Mouse (Mus musculus) CD4-positive, CD25-positive, alpha-beta regulatory T cell, adult 4 months (primary cell): ENCODE results near the gene Wrnip1. TPM values are rescaled to one million over a fixed set of nuclear protein-coding genes. Genes with fewer than 3 reads are reported as not detected.

ENCODE experiments used
- ATAC-seq: one replicate; pipeline ENCODE4 v1.8.0; 2017
- polyA plus RNA-seq, 2 experiments: library from polyadenylated mRNA; unstranded; fragments of 100-300 nt; shearing (Covaris generic); gene quantifications; one replicate each; pipeline ENCODE4 v1.2.1; 2017

Gene Wrnip1
- polyA plus RNA-seq, 2 experiments from 2014 or later: 6.7 to 12.1 TPM

DNA sequence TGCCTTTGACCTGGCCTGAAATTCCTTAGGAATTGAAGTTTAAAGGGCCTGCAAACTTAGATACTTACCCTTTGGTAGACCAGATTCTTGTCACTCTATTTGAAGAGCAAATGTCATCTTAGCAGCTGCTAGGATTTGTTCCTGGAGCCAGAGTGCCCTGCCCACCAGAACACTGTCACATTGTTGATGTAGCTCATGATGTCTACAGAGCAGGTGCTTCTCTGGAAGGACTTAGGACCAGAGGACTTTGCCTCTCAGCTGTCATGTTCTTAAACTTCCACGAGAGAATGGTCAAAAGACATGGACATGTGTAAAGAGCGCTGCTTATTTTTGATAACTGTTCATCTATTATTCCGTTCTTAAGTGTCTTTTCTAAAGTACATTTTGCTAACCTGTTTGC lies 17.4 kb downstream of the Wrnip1 start:
- ATAC-seq: no peak

DNA sequence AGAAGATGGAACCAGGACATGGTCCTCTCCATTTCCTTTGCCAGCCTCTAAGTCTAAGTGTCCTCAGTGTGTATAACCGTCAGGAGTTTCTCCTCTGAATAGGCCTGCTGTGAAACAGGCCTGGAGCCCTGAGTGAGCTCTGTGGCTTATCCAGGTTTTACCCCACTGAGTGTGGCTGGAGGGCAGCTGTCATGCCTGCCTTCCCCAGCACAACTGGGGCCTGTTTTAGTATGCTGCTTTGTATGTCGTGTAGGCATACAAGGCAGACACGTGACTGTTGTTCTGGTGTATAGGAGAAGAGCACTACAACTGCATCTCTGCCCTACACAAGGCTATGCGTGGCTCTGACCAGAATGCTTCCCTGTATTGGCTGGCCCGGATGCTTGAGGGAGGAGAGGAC lies 18.1 kb downstream of the Wrnip1 start:
- no peak for ATAC-seq

DNA sequence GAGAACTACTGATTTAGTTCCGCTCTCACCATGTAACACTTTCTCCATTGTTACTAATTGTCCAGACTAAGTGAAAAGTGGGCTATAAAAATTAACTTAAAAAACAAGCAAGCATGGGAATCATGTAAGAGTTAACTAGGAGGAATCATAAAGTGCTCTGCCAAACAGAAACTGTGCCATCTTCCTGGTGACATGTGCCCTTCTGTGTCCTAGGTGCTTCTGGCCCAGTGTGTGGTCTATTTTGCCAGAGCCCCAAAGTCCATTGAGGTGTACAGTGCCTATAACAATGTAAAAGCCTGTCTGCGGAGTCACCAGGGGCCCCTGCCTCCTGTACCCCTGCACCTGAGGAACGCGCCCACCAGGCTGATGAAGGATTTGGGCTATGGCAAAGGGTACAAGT lies 19.8 kb downstream of the Wrnip1 start:
- no peak for ATAC-seq

DNA sequence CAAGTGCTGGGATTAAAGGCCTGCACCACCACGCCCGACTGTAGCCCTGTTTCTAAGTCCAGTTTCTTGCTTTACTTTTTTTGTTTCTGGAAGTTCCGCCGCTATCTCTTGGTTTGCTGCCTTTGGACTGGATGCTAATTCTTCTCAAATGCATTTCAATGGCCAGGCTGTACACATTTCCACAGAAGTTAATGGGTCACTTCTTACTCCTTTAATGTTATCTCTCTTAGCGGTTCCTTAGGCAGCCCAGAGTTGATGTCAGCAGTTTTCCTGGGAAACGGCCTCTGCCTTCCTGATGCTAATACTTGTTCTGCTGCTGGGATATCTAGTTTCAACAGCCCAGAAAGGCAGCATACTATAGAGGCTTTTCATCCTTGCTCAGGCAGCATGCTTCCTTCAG lies 21.3 kb downstream of the Wrnip1 start:
- ATAC-seq: no peak

DNA sequence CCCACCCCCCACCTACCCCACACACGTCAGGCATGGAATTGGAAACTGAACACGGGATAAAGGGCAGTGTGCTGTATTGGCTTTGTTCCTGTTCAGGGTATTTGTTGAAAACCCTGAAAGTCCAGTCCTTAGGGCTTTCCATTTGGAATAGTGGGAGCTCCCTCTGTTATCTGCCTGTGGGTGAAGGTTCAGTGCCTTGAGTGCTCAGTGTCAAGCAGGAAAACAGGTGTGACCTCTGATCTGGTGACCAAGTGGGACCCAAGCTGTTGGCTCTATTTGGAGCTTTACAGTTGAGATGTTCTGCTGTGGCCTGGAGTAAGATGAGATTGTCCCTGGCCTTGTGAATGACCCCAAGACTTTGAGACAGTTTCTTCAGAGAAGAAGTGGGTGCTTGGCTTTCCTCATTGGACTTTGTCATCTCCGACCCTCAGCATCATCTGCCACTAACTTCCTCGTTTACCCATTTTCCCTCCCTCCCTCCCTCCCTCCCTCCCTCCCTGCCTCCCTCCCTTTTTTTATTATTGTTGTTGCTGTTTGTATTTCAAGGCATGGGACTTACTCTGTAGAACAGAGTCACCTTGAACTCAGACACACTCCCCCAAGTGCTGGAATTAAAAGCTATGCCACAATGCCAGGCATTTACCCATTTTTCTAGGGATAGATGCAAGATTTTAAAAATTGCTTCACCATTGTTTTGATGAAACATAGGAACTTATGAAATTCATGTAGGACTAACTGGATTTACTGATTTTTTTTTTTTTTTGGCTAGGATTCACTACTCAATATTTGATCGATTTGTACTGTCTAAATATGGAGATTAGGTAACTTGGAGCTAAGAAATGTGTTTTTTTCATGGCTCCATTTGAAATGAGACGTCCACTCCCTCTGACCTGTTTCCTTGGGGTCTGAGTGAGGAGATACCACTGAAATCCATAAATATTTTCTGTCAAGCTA lies 22.8 kb downstream of the Wrnip1 start:
- no peak for ATAC-seq

DNA sequence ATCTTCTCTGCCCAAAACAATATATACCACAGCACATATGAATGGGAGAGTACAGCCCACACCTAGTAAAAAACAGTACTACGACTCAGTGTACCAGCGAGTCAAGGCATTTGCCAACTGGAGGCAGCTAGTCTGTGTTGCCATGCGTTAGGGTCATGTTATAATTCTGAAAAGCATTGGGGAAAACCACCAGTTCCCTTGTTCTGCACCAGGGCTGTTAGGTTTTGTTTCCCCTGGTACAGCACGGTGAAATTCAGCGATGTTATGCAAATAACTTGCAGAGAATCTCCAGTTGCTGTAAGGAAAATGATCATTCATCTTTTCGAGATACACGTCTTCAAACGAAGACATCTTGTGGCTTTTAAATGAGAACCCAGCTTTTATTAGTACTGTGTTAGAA lies 23.7 kb downstream of the Wrnip1 start:
- no peak for ATAC-seq

DNA sequence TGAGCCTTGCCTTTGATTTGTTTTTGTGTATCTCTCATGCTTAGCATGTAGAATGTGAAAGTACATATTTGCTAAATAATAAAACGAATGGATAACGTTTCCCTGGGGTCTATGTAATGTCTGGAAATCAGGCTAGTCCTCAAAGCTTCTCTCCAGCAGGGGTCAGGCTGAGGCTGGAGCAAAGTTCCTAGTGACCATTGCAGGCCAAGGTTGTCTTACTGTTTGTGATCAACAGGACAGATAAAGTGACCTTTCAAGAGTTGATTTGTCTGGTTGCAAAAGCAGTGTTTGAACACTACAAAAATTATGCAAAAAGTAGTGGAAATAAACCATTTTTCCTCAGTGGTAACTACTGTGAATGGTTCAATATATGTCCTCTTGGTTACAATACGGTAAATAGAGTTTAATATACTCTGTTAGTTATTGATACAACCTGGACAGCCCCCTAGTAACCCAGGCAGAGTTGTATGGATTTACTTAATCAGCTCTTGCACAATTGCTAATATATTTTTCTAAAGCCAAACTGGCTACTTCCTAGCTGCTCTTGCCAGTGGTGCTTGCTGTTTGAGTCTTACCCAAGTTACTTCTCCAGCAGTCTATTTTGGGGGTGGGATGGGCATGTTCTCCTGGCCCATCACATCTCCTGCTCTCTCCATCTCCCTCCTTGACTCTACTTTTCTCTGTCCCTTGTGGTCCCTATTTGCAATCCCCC lies 25.4 kb downstream of the Wrnip1 start:
- no peak for ATAC-seq

DNA sequence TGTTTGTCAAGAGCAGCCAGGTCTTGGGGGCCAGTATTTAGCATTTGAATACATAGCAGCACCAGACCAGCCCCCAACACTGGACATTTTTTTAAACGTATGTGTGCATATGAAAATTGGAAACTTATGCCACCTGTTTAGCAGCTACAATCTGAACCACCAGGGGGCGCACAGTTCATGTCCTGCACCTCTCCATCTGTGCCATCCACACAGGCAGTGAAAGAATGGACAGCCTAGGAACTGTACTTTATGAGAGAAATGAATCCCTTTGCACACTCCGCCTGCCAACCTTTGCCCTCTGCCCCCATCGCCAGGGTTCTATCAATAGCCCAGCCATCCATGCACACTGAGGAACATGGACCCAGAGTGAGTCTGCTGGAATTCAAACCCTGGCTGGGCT lies 26.1 kb downstream of the Wrnip1 start:
- ATAC-seq: peak; percentile 41

DNA sequence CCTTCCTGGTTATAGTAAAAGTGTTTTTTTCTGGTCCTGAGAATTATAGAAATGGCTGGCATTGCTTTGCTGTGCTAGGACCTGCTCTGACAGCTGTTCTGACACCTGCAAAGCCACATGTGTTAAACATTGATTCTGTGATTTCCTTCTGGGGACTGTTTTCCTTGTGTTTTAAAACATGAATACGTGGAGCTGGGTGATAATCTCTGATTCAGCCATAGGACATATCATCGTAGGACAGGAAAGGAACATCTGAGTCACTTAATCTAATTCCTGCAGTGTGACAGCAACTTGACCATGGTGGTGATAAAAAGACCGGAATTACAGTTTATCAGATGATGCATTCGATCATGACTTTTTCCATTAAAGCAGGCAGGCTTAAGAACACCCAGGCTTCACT lies 27.0 kb downstream of the Wrnip1 start:
- no peak for ATAC-seq

DNA sequence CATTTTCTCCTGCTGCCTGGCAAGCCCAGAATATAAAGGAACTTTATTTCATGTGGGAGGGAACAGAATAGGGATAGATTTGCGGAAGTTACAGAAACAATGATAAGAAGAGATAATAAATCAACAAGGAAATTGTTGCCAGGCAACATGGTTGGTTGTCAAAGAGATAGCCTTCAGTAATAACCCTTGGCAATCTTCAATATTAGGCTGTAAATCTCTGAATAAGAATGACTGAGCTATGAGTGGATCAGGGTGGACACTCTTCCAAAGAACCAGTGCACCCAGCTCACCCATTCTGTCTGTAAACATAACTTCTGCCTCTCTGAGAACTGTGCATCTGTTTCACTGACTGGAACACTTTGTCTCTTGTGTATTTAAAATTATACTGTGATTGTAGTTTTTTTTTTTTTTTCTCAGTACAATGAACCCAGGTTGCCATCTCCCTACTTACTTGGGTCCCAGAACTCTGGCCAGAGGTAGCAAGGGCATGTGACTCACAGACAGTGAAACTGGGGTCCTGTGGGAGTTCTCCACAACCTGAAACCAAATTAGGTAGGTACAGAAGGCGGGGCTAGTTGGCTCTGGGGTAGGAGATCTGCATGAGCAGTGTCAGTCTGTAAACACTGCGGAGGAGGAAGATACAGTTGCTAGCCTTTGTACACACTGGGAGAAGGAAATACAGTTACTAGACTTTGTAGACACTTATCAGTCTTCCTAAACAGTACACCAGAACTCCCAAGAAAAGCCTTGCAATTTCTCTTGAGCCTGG lies 29.9 kb downstream of the Wrnip1 start:
- ATAC-seq: no peak

DNA sequence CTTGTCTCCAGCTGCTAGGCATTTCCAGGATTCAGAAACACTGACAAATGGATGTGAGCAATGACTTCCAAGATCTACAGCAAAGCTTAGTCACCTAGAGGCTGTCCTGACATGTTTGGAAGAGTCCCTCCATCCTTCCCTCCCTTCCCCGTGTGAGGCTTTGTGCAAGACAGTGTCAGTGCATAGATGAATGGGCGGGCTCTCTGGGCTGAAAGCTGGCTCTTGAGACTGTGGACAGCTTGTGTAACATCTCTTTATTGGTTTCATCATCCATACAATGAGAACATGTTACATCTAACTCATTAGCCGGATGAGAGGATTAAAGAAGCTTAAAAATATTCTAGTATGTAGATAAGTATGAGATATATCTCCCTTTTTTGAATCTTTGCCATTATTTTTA lies 30.9 kb downstream of the Wrnip1 start:
- no peak for ATAC-seq

DNA sequence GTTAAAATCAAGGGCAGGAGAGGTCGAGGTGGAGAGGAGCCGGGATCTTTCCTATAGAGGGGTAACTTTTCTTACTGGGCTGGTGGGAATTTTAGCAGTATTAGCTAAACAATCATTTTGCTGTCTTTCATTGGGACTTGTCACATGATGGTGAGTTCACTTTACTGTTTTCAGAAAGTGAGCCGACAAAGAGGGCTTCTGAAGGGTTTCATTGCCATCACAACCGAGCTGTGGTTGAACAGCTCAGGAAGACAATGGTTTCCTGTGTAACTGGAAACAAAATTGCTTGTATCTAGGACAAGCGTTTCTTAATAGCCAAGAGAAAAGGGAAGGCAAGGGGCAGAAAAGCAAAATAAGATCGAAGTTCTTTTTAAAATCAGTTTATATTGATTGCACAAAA lies 31.4 kb downstream of the Wrnip1 start:
- no peak for ATAC-seq

DNA sequence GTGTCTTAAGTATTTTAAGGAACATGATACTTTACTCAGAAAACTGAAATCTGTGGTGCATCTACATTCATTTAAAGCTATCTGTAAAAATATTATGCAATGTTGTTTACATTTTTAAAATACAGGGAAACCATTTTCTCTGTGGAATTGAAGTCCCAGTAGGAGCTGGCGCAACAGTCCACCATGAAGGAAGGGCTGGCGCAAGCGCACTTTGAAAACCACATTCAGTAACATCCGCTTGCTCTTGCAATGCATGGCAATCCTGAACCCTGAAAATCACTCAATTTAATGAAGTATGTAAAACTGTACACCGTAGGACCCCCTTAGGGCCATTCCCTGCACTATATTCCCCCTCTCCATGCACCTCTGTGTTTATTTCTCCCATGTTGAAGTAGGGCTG lies 32.7 kb downstream of the Wrnip1 start:
- ATAC-seq: no peak

DNA sequence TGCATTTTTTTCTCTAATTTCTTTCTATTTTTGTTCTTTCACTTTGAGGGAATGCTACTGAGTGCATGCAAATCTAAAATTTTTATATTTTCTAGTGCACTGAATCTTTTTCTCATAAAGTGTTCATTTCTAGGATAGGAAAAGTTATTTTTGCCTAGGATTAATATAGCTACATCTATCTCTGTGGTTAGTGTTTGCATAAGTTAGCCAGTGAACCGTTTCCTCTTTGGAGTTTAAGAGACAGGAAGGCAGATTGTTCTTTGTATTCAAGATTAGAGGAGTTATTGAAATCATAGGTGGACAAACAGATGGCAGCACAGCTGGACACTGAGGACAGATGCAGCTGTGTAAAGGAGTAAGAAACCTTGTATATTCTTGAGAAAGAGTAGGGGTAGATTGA lies 37.5 kb downstream of the Wrnip1 start:
- no peak for ATAC-seq

DNA sequence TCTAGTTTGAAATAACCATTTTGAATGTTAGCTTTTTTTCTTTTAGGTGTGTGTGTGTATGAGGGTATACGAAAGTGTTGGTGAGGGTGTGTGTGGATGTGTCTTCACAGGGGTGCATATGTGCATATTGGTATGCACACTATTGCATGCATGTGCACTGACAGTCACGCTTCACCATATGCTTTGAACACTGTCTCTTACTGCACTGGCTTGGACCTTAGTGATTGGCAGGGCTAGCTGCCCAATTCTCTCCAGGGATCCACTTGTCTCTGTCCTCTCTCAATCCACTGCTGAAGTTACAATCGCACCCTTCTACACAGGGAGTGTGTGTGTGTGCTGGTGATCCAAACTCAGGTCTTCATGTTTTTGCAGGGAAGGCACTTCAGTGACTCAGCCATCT lies 39.5 kb downstream of the Wrnip1 start:
- ATAC-seq: no peak

DNA sequence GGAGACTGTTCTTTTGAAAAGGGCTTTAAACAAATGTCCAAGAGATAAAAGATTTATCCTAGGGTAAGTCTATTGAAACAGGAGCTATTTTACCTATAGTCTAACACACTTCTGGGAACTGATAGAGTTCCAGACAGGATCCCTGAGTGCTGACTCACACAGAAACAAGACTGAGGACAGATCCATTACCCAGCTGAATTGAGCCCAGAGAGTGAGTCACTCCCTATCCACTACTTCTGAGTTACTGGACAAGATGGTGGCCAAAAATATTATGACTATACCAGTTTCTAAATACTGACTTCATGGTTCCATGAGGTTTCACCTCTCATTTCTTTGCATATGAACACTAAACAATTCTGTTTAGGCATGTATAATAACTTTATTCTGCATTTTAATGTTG lies 44.4 kb downstream of the Wrnip1 start:
- no peak for ATAC-seq

DNA sequence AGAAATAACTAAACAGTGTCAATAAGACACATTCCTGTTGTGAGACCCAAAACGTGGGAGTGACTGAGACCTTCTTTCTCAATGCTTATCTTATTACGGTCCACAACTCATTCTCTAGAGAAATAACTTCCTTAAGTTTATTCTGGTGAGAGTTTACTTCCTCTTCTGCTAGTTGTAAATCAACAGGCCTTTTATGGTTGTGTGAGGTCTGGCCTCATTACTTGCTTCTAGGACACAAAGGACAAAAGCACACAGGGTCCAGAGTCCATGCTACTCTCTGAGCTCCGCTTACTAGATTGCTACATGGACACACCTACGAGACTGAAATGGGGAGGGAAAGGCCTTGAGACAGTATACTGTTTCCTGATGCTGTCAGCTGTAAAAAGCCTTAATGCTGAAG lies 47.3 kb downstream of the Wrnip1 start:
- no peak for ATAC-seq

DNA sequence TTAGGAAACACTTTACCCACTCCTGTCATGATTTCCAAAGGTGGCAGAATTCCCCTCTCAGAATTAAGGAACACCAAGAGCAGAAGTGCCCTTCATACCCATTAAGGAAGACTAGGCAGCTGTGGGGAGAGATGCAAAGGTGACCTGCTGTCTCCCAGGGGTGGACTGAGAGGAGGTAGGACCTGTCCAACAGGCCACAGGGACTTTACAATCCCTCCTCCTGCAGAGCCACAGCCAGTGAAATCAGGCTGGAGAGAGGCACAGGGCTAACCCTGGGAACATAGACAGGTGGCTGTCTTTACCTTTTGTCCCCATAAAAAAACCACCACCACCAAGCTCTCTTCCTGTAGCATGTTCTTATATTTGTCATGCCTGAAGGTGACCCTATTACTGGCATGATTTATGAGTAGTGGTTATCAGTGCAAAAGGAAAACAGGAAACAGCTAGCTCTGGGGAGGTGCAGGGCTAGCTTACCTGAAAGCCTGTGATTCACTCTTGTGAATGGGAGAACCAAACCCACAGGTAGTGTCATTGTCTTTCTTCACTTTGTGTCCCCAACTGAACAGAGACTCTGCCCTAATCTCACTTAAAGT lies 47.8 kb downstream of the Wrnip1 start:
- ATAC-seq: no peak

DNA sequence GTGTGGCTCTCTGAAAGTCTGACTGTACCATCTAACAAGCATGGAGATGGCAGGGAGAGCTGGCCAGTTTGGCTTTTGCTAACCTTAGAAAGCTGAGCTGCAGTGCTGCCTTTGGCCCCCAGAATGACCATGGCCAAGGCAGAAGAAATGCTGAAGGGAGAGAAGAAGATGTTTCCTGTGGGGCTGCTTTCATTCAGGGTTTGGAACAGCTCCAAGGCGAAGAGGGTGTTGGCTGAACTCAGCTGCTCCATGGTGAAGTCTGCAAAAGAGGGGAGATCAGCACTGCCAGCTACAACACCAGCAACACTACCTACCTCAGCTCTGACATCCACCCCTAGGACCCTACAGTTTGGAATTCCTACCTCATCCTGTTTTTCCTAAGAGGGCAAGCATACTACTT lies 48.3 kb downstream of the Wrnip1 start:
- ATAC-seq: no peak

DNA sequence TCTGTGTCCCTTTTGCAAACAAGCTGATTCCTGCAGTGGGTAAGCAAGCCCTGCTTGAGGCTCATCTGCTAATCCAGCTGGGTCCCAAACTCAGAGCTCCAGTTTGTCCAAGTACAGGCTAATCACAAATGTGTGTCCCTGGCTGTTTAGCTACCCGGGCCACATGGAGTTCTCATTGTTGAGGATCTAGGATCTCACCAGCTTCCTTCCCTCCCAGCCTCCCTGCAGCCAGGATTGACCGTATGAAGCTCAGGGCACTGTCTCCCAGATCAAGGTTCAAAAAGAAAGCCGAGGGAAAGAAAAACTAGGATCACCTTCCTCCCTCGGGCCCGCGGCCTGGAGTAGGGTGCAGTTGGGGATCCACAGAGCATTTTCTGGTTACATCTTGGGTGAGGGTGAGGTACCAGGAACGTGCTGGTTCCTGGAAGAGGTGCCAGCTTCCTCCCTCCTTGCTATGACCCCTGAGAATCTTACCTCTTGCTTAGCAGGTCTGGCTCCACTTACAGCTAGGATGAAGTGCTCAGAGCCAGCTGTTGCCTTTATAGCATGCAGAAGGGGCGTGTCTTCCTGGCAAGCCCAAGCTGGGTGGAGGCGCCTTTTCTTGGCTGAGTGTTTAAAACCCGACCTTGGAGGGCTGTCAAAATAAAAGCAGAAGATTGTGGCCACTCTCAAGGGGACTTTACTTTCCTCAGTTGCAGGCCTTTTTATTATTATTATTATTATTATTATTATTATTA lies 49.0 kb downstream of the Wrnip1 start, which contains the start of gene Serpinb1a:
Gene Serpinb1a (minus strand): TSS at position 518 of the 737 bp plus-strand sequence.
- ATAC-seq: no peak

DNA sequence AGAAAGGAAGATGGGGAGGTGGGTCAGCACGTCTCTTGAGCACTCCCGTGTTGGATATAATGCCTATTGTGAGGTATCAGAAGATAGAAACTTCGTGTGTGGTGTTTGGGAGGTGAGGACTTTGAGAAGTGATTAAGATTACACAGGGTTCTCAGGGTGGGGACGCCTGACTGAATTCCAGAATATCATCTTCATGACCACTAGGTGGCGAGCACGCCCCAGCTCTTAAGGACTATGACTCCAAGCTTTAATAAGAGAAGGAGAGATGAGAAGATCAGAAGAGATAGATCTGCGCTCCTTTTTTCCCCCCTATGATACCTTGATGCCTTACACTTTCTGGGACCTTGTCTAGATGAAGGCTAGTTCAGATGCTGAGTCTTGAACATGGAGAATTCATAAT lies 50.1 kb downstream of the Wrnip1 start:
- ATAC-seq: peak; percentile 76

DNA sequence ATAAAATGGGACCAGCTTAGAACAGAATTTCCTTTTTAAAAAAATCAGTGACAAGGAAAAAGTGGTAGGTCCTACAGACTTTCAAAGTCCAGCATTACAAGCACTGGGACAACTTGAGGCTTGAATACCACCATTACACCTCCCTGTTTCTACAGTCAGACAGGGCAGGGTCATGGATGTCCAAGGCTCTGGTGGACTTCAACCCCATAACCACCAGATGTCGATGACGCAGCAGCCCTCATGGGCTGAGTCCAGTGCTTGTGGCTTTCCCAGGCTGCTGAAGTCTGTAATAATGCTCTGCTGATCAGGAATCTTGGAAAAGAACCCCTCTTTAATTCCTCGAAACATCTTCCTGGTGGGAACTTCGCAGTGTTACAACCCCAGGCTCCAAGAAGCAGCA lies 50.7 kb downstream of the Wrnip1 start:
- ATAC-seq: no peak
